Comparison of ENCODE assay signal across 8 mouse cellular contexts in the genomic region with DNA sequence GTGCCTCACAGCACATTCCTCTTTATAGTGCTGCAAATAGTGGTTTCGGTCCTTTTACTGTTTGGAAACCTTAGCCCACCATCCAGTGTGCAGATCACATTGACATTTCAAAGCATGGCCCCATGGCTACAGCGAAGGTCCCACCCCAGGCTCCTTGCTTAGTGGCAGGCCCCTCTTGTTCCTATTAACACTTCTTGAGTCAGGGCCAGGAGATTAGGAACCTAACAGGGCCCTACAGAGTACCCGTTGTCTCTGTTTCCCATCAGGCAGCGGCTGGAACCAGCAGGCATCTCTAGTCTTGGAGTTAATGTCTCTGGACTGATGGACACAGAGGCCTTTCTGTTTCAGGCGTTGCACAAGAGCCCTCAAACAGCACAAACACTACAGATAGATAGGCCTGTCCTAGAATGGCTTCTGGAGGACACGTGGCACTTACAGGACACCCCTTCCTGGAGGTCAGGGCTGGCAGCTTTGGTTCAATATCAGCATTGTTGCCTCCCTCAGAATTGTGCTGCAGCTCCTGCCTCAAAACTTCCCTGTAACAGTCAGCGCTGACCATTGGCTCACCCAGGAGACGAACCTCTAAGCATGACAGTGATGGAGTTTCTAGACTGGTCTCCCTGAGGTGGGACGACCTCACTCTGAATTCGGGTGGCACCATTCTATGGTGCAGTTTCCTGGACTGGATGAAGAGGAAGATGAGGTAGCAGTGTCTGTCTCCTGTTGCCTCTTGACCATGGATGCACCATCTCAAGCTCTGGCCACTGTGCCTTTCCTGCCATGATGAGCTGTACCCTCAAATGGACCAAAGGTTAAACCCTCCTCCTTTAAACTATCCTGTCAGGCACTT. TPM values are rescaled to one million over a fixed set of nuclear protein-coding genes. Genes with fewer than 3 reads are reported as not detected.
DNase-seq lines count a peak whose midpoint lies in the region; ATAC-seq lines count a peak whose summit lies in the region.

No protein-coding gene starts in this region.

- WGBS in kidney, embryonic 15.5 days, result 77% methylated on average over 10 of the region's 10 CpGs
- 80% methylated on average over 10 of the region's 10 CpGs for WGBS in hindbrain, embryonic 16.5 days
- WGBS in midbrain, embryonic 16.5 days, result 74% methylated on average over 10 of the region's 10 CpGs

- DNase-seq in cerebellum, adult 9-11 months, result no peak
- DNase-seq in kidney, postnatal 36 days, result no peak
- DNase-seq in testis, postnatal 10 days (ENCODE audit: low spot score), result no peak

- peaks cover 10% of the 10 kb centered on the region for H3K4me1 ChIP-seq in kidney, embryonic 15.5 days
- peaks cover 7% of the 10 kb centered on the region for H3K4me1 ChIP-seq in hindbrain, embryonic 16.5 days (ENCODE audit: control insufficient read depth, insufficient read depth, low read depth, low read length)
- 0 out of 2 replicates have a peak, but pooled peaks cover 2% of the 10 kb centered on the region for H3K4me1 ChIP-seq in midbrain, embryonic 16.5 days (ENCODE audit: control insufficient read depth, insufficient read depth, low read length)

- no peak overlapping the region for H3K4me3 ChIP-seq in kidney, embryonic 15.5 days (replicated peaks)
- no peak overlapping the region for H3K4me3 ChIP-seq in hindbrain, embryonic 16.5 days (ENCODE audit: low read length)
- H3K4me3 ChIP-seq in midbrain, embryonic 16.5 days (ENCODE audit: low read depth, low read length), result no peak overlapping the region

- H3K9me3 ChIP-seq in kidney, embryonic 15.5 days (replicated peaks), result no peaks in the 10 kb centered on the region
- no peaks in the 10 kb centered on the region for H3K9me3 ChIP-seq in hindbrain, embryonic 16.5 days (ENCODE audit: control insufficient read depth, low read length)
- H3K9me3 ChIP-seq in midbrain, embryonic 16.5 days (replicated peaks; ENCODE audit: control insufficient read depth, low read length, poor library complexity, severe bottlenecking), result no peaks in the 10 kb centered on the region

- H3K36me3 ChIP-seq in kidney, embryonic 15.5 days, result peaks cover 33% of the 10 kb centered on the region
- H3K36me3 ChIP-seq in hindbrain, embryonic 16.5 days (ENCODE audit: control insufficient read depth, insufficient read depth, low read length), result peaks cover 16% of the 10 kb centered on the region
- peaks cover 9% of the 10 kb centered on the region for H3K36me3 ChIP-seq in midbrain, embryonic 16.5 days (ENCODE audit: control insufficient read depth, insufficient read depth, low read length)

- peak; percentile 17; the same call in 1 of the 2 replicates for ATAC-seq in cerebellum, adult (ENCODE audit: insufficient number of reproducible peaks, low FRiP score, low TSS enrichment)
- no peak for ATAC-seq in kidney, embryonic 15.5 days (replicated peaks; ENCODE audit: low FRiP score)
- ATAC-seq in hindbrain, embryonic 16.5 days, result peak; percentile 37
- peak; percentile 59 for ATAC-seq in midbrain, embryonic 16.5 days
- ATAC-seq in granulocyte monocyte progenitor cell, adult 5-6 weeks (replicated peaks; ENCODE audit: poor library complexity, severe bottlenecking), result no peak

- no peaks in the 10 kb centered on the region for H3K27me3 ChIP-seq in kidney, embryonic 15.5 days
- H3K27me3 ChIP-seq in hindbrain, embryonic 16.5 days (replicated peaks; ENCODE audit: control insufficient read depth, insufficient read depth, low read length), result no peaks in the 10 kb centered on the region
- H3K27me3 ChIP-seq in midbrain, embryonic 16.5 days (ENCODE audit: control insufficient read depth, insufficient read depth, low read depth, low read length), result no peaks in the 10 kb centered on the region

- no peak overlapping the region for H3K9ac ChIP-seq in kidney, embryonic 15.5 days
- no peak overlapping the region for H3K9ac ChIP-seq in hindbrain, embryonic 16.5 days (ENCODE audit: low read depth, low read length)
- no peak overlapping the region for H3K9ac ChIP-seq in midbrain, embryonic 16.5 days (ENCODE audit: low read depth, low read length)

- peak overlapping the region; percentile 20 for H3K4me2 ChIP-seq in kidney, embryonic 15.5 days
- peak overlapping the region; percentile 29 for H3K4me2 ChIP-seq in hindbrain, embryonic 16.5 days (ENCODE audit: low read length)
- H3K4me2 ChIP-seq in midbrain, embryonic 16.5 days (ENCODE audit: low read length), result peak overlapping the region; percentile 37

- 0 out of 2 replicates have a peak overlapping the region, but pooled peaks have one; percentile 23 for H3K27ac ChIP-seq in kidney, embryonic 15.5 days
- no peak overlapping the region for H3K27ac ChIP-seq in hindbrain, embryonic 16.5 days (ENCODE audit: low read depth, low read length)
- H3K27ac ChIP-seq in midbrain, embryonic 16.5 days (ENCODE audit: low read length), result peak overlapping the region; percentile 38; the same call in 1 of the 2 replicates

RNA-seq across cellular contexts. Expression of gene Map2k3, which starts 22.6 kb away (rescaled TPM):
- 117 and 127 TPM in 2 replicates for polyA plus RNA-seq in kidney, embryonic 15.5 days (2015; fragmentation: Nextera tagmentation; extraction: Ambion mirVana)
- polyA plus RNA-seq in hindbrain, embryonic 16.5 days (2015; fragmentation: Nextera tagmentation; extraction: Ambion mirVana), result 30.1 and 33.6 TPM in 2 replicates
- 27.1 and 29.5 TPM in 2 replicates for polyA plus RNA-seq in midbrain, embryonic 16.5 days (2015; fragmentation: Nextera tagmentation; extraction: Ambion mirVana)
- 47.0 and 51.2 TPM in 2 replicates for total RNA-seq in granulocyte monocyte progenitor cell, adult 5-6 weeks (2014; fragmentation: Nextera tagmentation)
- 13.5 and 17.0 TPM in 2 replicates for total RNA-seq in granulocyte monocyte progenitor cell, adult 5-6 weeks (2017)

RNA-seq across cellular contexts. Expression of gene Natd1, which starts 39.9 kb away (rescaled TPM):
- polyA plus RNA-seq in kidney, embryonic 15.5 days (2015; fragmentation: Nextera tagmentation; extraction: Ambion mirVana), result 21.8 and 24.2 TPM in 2 replicates
- 24.5 and 28.0 TPM in 2 replicates for polyA plus RNA-seq in hindbrain, embryonic 16.5 days (2015; fragmentation: Nextera tagmentation; extraction: Ambion mirVana)
- polyA plus RNA-seq in midbrain, embryonic 16.5 days (2015; fragmentation: Nextera tagmentation; extraction: Ambion mirVana), result 24.9 and 26.5 TPM in 2 replicates
- total RNA-seq in granulocyte monocyte progenitor cell, adult 5-6 weeks (2014; fragmentation: Nextera tagmentation), result 1.6 and 4.7 TPM in 2 replicates
- 1.3 and 2.1 TPM in 2 replicates for total RNA-seq in granulocyte monocyte progenitor cell, adult 5-6 weeks (2017)

Comparison
In these comparisons a context has a peak if more than half of its experiments do, and no peak if none do; other contexts are left out.
1. ATAC-seq: peak in cerebellum, adult (single experiment), hindbrain, embryonic 16.5 days (single experiment) and midbrain, embryonic 16.5 days (single experiment); none in kidney, embryonic 15.5 days (single experiment) and granulocyte monocyte progenitor cell, adult 5-6 weeks (single experiment).
2. Peak in every context shown above with its lines, with median percentiles within 50 percentile points of each other: H3K4me2 ChIP-seq.